Mouse (Mus musculus) small intestine, adult 2 months (tissue): ENCODE data around the gene Gm10645. TPM values are rescaled to one million over a fixed set of nuclear protein-coding genes. Genes with fewer than 3 reads are reported as not detected.

Experiments used
- H3K27ac ChIP-seq: fragments of 200-500 bp; 2 replicates; pipeline ENCODE4 v1.5.1; 2012; ENCODE audit warnings: low read depth, low read length, control low read depth, inconsistent platforms; ENCODE audit not compliant: insufficient read depth
- H3K27me3 ChIP-seq: fragments of 200-500 bp; 2 replicates; pipeline ENCODE4 v1.6.1; 2012; ENCODE audit warnings: mild to moderate bottlenecking, moderate library complexity, low read length, inconsistent platforms; ENCODE audit not compliant: control insufficient read depth, insufficient read depth
- H3K36me3 ChIP-seq: fragments of 200-500 bp; 2 replicates; pipeline ENCODE4 v1.6.1; 2012; ENCODE audit warnings: mild to moderate bottlenecking, low read length, control low read depth, inconsistent platforms; ENCODE audit not compliant: control insufficient read depth, insufficient read depth
- H3K4me1 ChIP-seq: fragments of 200-500 bp; 2 replicates; pipeline ENCODE4 v1.6.1; 2012; ENCODE audit warnings: low read length, inconsistent platforms, mixed read lengths; ENCODE audit not compliant: control insufficient read depth, insufficient read depth, insufficient read length
- H3K4me3 ChIP-seq: fragments of 200-500 bp; 2 replicates; pipeline ENCODE4 v1.5.1; 2012; ENCODE audit warnings: low read depth, mild to moderate bottlenecking, control low read depth, inconsistent platforms, low read length, moderate library complexity
- CTCF ChIP-seq: fragments of 200-500 bp; IDR thresholded peaks from 2 replicates; pipeline ENCODE4 v1.5.1; 2012; ENCODE audit warnings: low read depth, mild to moderate bottlenecking, control low read depth, inconsistent platforms, low read length, moderate library complexity, mixed read lengths; ENCODE audit not compliant: insufficient replicate concordance, insufficient read length; ENCODE audit errors: extremely low read depth
- POLR2A ChIP-seq: fragments of 200-500 bp; IDR thresholded peaks from 2 replicates; pipeline ENCODE4 v1.6.1; 2012; ENCODE audit warnings: low read depth, mild to moderate bottlenecking, control low read depth, inconsistent platforms, low read length, moderate library complexity
- WGBS: fragments of 180-500 bp; shearing (Covaris S2); methylation state at CpG from one replicate; pipeline ENCODE4 v1.1.7; 2018; 5-methylcytosine and 5-hydroxymethylcytosine counted together
- polyA plus RNA-seq: library from polyadenylated mRNA; depleted of rRNA; stranded (reverse); fragments of >200 nt; gene quantifications from 2 replicates; pipeline ENCODE4 v1.2.3, GENCODE M21; 2012

Gm10645 gene
- polyA plus RNA-seq, 1 experiment, result 1.1 TPM

DNA sequence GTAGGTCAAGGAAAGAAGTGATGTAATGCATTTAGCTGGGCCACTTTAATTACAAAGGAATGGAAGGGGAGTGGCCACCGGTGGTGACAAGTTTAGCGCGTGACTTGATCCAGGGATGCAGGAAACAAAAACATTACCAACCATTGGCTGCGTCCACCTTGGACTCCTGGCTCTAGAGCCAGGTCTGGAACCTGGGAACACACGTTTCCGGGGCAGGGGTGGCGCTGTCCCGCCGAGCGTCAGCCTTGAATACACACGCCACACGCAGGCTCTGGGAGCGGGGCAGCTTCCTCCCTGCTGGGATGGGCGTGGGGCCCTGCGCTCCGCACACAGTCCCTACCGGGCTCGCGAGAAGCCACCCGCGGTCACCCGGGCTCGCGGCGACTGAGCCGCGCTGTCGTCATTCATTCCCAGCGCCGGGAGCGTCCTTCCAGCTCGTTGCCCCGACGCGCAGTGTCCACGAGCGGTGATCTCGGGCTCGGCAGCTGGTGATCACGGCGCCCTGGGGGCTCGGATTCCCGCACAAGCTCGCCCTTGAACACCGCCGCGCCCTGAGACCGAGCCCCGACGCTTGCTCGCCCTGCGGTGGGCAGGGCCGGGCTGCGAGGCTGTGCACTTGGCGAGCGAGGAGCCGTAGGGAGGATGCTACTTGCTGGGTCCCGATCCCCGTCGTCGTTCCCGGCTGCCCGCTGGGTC, 587 bp downstream of the Gm10645 start, which contains the start of gene Tbc1d9:
Gene Tbc1d9, plus strand, starts transcription at position 118 of the 696 bp plus-strand sequence.
- no peaks in the 10 kb centered on the region for H3K36me3 ChIP-seq
- no peaks in the 10 kb centered on the region for H3K4me1 ChIP-seq
- H3K4me3 ChIP-seq, result peak within 1 kb of the TSS; percentile 72
- H3K27me3 ChIP-seq, result peaks cover 3% of the 10 kb centered on the region; the same call in 1 of the 2 replicates
- under 1% methylated on average over 63 of the region's 63 CpGs for WGBS
- TF ChIP-seq POLR2A (peak; percentile 18; the same call in 1 of the 2 replicates), CTCF (no peak)
- peak within 1 kb of the TSS; percentile 49 for H3K27ac ChIP-seq

DNA sequence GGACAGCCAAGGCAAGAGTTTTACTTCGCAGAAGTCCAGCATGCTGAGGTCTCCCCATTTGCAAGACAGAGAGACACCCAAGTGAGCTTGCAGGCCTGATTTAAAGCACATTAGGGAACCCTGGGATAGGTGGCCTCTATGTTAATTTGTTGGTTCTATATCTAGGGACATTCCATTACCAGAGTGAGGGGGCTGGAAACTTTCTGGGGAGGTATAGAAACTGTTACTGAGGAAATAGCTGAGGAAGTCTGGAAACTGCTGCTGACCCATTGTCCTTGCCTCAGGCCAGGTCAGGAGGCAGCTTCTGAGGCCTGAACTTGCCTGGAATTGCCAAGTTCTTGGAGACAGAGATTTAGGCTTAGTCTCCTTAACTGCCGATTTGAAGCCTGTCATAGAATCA, 5.4 kb downstream of the Gm10645 start:
- no peak for TF ChIP-seq CTCF
- no peak for TF ChIP-seq POLR2A
- Histone ChIP-seq H3K4me3 (no peak overlapping the region), H3K27ac (no peak overlapping the region), H3K36me3 (no peaks in the 10 kb centered on the region), H3K4me1 (no peaks in the 10 kb centered on the region), H3K27me3 (no peaks in the 10 kb centered on the region)
- 86% methylated on average over 2 of the region's 2 CpGs for WGBS

DNA sequence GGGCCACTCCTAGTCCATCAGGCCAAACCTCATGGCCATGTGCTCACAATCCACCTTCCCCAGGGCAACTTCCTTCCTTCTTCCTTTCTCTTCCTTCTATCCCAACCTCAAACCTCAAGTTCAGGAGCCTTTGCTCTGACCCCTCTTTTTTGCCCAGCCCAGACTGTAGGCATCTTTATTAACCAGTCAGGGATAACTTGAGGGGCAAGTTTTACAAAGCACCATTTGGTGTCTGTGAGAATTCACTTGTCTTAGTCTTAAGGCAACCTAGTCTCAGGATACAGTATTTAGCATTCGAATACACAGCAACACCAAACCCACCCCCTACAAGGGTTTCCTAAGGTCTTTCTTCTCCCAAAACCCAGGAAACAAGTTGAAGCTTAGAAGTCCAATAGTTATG, 6.4 kb downstream of the Gm10645 start:
- Histone ChIP-seq H3K36me3 (no peaks in the 10 kb centered on the region), H3K27ac (no peak overlapping the region), H3K4me1 (no peaks in the 10 kb centered on the region), H3K4me3 (no peak overlapping the region), H3K27me3 (no peaks in the 10 kb centered on the region)
- WGBS, result 92% methylated on average over 1 of the region's 1 CpGs
- no peak for TF ChIP-seq CTCF
- no peak for TF ChIP-seq POLR2A

DNA sequence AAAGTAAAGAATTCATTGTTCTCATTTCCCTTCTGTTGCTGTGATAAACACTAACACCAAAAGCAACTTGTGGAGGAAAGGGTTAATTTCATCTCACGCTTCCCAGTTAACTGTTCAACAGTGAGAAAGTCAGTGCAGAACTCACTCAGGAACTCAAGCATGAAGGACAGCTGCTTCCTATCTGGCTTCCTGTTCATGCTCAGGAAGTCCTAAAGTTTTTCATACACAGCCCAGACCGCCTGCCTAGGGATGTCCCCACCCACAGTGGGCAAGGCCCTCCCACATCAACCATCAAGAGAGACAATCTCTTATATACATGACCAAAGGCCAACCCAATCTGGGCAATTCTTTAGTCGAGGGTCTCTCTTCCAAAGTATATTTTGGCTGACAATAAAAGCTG, 7.0 kb downstream of the Gm10645 start:
- H3K27ac ChIP-seq, result no peak overlapping the region
- 69% methylated on average over 3 of the region's 3 CpGs for WGBS
- H3K4me3 ChIP-seq, result no peak overlapping the region
- H3K4me1 ChIP-seq, result no peaks in the 10 kb centered on the region
- no peaks in the 10 kb centered on the region for H3K36me3 ChIP-seq
- TF ChIP-seq CTCF (no peak), POLR2A (no peak)
- H3K27me3 ChIP-seq, result no peaks in the 10 kb centered on the region

DNA sequence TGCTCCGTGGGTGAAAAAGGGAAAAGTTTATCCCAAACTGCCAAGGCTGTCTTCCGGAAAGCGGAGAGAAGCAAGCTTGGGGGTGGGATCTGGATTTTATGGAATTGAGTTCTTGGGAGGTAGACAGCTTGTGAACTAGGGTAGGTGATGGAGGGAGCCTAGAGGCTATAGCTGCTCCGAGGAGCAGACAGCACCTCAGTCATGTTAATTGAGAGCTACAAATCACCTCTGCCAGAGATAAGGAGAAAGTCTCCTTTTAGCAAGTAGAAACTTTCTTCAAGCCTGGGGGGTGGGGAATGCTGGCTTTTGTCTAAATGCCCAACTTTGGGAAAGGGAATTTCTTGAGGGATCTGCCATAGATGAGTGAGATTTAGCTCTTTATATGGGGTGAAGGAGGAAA, 10.9 kb downstream of the Gm10645 start:
- Histone ChIP-seq H3K4me3 (no peak overlapping the region), H3K36me3 (no peaks in the 10 kb centered on the region), H3K27me3 (no peaks in the 10 kb centered on the region), H3K27ac (no peak overlapping the region), H3K4me1 (no peaks in the 10 kb centered on the region)
- WGBS, result 56% methylated on average over 4 of the region's 4 CpGs
- no peak for TF ChIP-seq CTCF
- TF ChIP-seq POLR2A, result no peak

DNA sequence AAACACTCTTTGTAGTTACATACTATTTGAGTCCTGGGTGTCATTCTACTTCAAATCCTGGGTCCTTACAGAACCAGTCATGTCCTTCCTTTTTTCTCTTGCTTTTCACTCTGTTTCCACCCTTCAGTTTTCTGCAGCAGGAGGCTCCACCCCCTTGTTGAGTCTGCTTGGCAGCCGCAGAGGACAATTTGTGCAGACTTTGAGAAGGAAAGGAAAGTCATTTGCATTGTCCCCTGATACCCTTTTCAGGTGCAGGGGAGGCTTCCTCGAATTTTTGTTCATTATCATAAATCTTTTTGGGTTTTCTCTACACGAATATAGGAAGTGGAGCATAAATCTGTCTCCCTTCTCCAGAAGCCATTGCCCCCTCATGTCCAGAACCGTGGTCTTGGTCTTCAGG, 13.5 kb downstream of the Gm10645 start:
- WGBS, result 51% methylated on average over 4 of the region's 4 CpGs
- no peak overlapping the region for H3K27ac ChIP-seq
- no peaks in the 10 kb centered on the region for H3K27me3 ChIP-seq
- no peaks in the 10 kb centered on the region for H3K36me3 ChIP-seq
- TF ChIP-seq CTCF (no peak), POLR2A (no peak)
- H3K4me1 ChIP-seq, result no peaks in the 10 kb centered on the region
- H3K4me3 ChIP-seq, result no peak overlapping the region

DNA sequence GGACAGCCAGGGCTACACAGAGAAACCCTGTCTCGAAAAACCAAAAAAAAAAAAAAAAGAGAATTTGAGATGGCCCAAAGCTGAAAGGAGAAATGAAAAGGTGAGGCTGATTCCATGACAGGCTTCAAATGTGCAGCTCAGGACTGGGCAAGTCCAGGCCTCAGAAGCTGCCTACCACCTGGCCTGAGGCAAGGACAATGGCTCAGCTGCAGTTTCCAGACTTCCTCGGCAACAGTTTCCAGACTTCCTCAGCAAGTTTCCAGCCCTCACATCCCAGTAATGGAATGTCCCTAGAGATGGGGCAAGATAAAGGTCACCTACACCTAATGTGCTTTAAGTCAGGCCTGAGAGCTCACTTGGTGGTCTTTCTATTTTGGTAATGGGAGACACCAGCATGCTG, 13.9 kb downstream of the Gm10645 start:
- Histone ChIP-seq H3K27ac (no peak overlapping the region), H3K36me3 (no peaks in the 10 kb centered on the region), H3K4me1 (no peaks in the 10 kb centered on the region), H3K27me3 (no peaks in the 10 kb centered on the region), H3K4me3 (no peak overlapping the region)
- TF ChIP-seq CTCF (no peak), POLR2A (no peak)
- WGBS, result 72% methylated on average over 2 of the region's 2 CpGs
